Mouse (Mus musculus): ENCODE measurements around the gene Inhba.

Gene Inhba

DNA sequence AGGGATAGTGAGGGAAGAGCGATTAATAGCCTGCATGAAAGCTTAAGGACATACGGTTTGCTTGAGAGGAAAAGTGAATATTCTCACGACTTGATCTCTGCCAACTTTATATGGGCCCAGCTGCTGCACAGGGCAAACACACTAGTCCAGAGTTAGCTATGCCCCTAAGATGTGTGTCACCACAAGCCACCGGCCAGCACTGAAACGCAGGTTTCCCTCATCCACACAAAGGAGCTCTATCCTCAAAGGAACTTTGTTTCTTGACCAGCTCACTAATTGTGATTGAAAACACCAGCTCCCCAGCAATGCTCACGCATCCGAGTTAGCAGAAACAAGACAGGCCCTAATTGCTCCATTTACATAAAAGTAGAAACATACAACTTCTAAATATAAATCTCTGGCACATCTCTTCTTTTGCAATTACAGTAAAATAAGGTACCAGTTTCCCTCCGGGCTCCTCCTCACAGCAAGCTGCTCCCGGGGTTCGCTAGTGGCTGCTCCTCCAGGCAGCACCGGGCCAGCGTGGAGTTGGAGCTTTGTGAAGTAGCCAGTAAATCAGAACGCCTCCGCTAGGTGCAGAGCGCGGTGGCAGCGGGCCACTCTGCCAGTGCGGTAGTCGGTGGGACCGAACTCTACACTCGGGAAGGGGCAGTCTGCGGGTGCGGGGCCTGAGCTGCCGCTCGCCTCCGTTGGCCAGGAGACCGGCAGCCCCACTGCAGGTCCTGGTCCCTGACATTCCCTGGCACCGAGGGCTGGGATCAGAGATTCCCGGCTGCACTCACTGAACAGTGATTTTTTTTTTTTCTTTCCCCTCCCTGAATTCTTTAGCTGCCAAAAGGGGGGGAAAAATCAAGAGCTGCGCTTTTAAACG, at the start of gene Inhba:
Inhba (plus strand) TSS at position 480 of the 871 bp plus-strand sequence.
- DNase-seq (ENCODE audit: low spot score): peak; percentile 11

DNA sequence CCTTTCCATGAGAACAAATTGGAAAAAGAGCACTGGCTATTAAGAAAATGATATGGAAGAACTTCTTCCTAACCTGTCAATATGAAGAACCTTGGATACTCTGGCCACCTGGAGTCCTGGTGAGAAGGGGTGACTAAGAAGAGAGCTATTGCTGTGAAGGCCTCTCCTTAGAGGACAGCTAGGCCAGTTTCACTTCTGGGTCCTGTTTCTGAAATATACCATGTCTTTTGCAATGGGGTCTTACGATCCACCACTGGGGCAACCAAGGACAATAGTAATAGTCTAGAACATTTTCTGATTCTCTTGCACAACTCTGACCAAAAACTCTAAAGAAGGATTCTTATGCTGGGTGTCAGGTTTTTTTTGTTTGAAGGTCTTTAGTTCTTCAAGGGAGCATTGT, 35.1 kb upstream of the Inhba start:
- no peak for DNase-seq (ENCODE audit: low spot score)

DNA sequence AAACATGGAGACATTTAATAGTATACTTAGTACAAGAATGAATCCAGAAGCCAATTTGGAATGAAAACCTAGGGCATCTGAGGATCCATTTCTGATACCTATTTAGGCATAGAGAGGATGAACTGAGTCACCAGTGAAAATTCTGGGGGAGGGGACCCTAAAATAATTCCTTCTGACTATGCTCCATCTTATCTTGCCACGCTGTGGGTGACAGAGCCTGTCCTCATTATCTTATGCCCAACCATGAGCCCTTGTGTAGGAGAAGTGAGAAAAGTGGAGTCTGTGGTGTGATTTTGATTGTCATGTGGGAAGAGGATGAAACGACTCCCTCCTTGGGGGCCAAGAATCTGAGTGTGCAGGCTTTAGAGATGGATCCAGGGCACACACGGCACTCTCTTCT, 32.1 kb upstream of the Inhba start:
- no peak for DNase-seq (ENCODE audit: low spot score)

DNA sequence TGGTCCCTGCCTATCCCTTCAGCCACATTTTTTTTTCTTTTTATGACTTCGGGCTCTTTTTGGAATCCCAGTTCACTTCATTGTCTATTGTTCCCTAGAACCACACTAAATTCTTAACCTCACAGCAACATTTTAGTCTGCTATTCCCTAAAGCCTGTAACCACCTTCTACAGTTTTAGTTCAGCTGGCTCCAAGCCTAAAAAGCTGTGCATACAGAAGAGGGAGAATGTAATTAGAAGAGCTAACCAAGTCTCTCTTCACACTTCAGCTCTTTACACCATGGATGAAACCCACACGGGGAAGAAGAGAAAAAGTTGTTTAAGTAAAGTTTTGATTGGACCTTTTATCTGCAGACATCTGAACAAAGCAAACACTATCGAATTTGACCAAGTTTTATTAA, 29.6 kb upstream of the Inhba start:
- no peak for DNase-seq (ENCODE audit: low spot score)

DNA sequence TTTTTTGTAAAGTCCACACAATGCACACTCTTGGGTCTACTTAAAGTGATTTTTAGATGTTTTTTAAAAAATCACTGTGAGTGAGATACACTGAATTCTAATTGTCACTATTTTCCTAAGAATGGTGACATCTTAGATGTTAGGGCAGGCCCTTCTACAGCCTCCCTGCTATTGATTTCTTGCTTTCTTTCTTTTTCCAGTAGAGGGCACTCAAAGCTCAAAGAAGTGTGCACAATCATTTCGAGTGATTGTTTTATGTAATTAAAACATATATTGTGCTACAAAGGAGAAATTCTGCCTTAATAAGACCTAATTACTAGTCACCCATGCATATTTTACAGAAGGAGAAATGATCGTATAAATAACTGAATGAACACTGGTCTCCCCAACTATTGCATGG, 25.9 kb upstream of the Inhba start:
- DNase-seq (ENCODE audit: low spot score): no peak

DNA sequence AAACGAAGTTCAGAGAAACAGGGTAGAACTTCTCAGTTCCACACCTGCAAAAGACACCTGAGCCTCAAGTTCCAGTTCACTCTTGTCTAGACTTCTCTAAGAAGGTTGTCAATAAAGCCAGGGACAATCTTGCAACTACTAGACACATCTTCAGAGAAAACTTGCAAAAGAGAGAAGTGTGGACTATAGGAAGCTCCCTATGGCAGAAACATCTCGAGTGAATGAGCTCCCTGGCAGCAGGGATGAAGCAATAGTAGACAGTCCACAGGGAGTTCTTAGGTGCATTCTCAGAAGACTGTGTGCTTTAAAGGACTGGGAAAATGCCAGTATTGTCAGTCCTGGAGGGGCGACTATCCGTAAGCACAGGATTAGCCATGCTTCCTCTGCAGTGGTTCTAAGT, 25.5 kb upstream of the Inhba start:
- DNase-seq (ENCODE audit: low spot score): no peak

DNA sequence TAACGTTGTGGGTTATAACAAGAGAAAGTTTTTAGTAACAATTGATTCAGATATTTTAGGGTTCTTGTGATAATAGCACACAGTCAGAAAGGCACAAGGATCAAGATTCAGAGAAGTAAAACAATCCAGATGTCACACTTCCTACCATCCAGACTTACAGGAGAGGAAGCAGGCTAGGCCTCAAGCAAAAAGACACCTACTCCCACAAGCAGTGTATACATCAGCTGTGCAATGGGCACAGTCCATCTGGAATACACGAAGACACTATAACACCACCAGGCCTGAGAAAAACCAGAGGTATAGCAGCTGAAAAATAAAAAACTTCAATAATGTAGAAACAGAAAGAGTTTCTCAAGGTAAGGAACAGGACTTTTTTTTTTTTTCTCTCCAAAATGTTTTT, 16.3 kb upstream of the Inhba start:
- no peak for DNase-seq (ENCODE audit: low spot score)

DNA sequence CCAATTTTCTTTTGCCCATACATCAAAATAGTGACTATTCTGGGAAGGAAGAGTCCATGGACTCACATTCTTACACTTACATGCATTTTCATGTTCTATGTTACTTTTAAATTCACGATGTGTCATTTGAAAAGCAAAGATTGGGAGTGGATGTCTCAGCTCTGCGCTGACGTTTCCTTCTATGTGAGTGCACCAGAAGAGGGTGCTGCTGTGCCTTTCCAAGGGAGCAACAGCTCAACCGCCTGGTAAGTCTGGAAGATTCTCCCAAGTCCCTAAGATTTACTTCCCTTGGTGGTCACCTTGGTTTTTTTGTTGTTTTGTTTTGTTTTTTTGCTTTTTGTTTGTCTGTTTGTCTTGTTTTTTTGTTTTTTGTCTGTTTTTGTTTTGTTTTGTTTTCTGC, 6.1 kb upstream of the Inhba start:
- no peak for DNase-seq (ENCODE audit: low spot score)

DNA sequence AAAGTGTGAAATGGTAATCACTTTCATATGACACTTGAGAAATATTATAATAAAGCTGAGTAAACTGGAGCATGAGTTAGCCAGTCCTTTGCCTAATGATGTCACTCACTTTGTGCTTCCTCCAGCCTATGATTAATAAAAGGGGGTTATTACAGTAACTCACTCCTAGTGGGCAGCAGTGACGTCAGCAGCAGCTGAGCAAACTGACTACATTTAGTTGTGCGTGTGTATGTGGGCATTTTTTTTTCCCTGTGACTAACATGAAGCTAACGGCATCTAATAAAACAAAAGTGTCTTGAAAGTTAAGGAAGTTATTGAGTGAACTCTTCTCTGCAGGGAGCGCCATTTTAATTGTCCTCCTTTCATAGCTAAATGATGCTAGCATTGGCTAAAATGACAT, 3.9 kb upstream of the Inhba start:
- no peak for DNase-seq (ENCODE audit: low spot score)

DNA sequence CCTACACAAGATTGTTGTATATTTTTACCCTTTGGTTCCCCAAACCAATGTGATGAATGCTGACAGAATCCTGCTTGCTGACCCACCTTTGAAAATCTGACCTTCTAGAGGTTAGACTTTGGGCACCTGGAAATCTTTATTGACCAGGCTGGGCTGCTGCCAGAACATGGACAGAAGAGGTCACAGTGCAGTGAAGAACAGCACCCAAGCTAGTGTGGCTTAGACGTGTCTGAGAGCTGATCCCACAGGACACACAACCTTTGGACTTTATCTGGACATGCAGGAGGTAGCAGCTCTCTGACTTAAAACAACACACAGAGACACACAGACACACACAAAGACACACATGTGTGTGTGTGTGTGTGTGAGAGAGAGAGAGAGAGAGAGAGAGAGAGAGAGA, 3.3 kb upstream of the Inhba start:
- no peak for DNase-seq (ENCODE audit: low spot score)

DNA sequence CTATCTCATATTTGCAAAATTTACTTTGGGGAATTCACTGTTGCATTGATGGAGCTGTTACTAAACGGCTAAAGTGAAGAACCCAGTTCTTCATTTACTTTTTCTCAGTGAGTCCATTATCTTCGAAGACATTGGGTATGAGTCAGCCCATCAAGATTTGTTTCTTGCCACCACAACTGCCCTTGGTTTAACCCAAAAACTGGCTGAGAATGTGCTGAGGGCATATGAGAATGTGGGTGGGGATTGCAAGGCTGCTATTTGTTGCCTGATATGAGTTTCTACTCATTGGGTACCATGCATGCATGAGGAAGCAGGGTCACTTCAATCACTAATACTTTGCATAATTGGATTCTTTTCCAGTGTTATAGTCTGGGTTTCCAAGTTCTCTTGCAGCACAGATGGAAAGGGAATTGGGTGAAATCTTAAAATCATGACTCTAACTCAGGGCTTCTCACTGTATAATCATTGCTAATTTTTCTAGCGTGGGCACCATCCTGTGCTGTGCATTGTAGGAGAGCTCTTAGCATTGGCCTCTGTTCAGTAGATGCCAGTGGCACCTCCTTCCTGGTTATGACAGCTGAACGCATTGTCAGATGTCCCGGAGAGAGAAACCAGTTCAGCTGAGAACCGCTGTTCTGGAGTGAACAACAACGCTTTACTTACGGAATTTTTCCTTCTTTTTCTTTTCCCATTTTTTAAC, 1.7 kb upstream of the Inhba start:
- DNase-seq (ENCODE audit: low spot score): no peak

DNA sequence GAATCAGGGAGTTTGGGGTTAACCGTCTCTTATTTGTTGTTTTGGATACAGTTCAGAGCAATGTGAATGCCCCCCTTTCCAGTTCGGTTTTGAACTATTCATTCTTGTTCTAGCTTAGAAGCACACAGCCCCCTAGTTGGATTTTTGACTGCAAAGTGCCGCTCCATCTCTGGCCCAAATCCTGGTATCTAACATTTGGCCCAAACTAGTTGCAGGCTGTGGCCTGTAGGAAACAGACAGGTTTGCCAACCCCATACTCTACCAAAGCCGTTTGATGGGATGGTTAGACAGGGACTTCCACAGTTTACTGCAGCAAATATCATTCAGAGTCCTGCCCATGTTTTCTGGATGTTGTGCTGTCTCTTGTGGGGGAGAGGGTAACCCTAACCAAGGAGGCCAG, 1.1 kb upstream of the Inhba start:
- no peak for DNase-seq (ENCODE audit: low spot score)

DNA sequence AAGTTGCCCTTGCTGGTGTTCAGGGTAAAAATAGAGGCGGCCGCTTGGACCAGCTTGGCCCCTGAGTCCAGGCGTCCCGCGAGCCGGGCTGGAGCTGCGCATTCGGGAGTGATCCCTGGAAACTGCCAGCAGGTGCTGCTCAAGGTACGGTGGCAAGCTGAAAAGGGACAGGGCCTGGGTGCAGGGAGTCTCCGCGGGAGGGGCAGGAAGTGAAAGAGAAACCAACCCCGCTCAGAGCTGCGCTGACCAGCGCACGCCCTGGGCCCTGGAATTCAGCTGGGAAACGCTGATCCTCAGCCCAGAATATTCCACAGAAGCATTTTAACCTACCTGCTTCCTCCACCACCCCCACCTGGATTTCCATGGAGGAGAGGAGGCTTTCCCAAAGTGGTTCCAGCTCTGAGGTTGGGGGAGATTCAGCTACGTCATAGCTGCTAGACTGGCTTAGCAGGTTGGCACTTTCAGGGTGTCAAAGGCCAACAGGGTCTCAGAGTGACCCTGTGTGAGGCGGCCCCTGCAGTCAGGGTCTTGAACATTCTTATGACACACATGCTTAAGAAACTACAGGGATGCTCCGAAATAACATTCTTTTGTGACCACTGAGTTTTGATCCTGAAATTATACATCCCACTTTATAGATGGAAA, 714 bp downstream of the Inhba start:
- DNase-seq (ENCODE audit: low spot score): peak; percentile 71

DNA sequence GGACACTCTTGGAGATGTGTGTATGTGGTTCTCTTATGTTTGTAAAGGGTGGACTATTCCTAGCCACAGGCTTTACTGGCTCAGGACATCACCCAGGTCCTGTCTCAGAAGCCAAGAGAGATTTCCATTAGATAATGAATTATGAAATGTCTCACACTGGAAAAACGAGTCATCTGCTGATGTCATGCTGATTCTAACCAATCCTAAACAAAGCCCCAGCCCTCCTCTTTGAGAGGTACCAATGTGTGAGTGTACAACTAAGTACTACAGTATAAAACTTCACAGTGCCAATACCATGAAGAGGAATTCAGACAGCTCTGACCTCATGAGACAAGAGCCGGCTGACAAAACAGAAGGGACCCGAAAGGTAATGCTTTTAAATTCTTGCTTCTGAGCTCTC, 2.5 kb downstream of the Inhba start:
- no peak for DNase-seq (ENCODE audit: low spot score)

DNA sequence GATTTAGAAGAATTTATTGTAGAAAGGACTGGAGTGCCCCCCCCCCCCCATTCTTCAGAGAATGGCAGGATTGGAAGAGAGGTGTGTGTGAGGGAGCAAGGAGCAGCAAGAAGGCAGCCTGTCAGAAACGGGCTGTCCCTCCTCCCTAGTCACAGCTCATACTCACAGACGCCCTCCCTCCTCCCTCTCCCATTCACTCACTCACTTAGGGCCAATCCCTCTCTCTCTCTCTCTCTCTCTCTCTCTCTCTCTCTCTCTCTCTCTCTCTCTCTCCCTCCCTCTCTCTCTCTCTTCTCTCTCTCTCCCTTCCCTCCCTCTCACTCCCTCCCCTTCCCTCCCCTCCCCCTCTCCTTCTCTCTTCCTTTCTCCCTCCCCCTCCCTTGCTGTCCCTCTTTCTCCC, 4.9 kb downstream of the Inhba start:
- no peak for DNase-seq (ENCODE audit: low spot score)

DNA sequence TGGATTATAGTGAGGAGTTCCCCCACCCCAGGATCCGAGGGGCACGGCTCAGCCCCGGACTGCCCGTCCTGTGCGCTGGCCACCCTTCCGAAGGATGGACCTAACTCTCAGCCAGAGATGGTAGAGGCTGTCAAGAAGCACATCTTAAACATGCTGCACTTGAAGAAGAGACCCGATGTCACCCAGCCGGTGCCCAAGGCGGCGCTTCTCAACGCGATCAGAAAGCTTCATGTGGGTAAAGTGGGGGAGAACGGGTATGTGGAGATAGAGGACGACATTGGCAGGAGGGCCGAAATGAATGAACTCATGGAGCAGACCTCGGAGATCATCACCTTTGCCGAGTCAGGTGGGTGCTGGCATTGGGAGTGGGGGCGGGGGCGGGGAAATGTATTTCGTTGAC, 5.7 kb downstream of the Inhba start:
- no peak for DNase-seq (ENCODE audit: low spot score)

DNA sequence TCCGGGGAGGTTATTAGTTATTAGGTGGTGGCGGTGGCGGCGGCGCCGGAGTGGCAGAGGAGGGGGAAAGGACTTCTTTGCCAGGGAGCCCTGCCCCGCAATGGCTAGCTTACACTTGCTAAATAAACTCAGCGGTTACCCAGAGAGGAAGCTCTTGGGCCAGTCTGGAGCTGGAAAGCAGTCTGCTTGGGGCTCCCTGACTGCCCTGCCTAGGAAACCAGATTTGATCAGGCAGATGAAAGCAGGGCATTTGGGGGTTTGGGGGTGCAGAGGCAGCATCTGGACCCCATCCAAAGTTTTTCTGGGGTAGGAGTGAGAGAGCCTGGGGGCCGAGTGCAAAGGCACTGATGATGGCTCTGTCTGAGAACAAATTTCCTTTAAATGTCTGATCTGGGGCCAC, 6.1 kb downstream of the Inhba start:
- no peak for DNase-seq (ENCODE audit: low spot score)

DNA sequence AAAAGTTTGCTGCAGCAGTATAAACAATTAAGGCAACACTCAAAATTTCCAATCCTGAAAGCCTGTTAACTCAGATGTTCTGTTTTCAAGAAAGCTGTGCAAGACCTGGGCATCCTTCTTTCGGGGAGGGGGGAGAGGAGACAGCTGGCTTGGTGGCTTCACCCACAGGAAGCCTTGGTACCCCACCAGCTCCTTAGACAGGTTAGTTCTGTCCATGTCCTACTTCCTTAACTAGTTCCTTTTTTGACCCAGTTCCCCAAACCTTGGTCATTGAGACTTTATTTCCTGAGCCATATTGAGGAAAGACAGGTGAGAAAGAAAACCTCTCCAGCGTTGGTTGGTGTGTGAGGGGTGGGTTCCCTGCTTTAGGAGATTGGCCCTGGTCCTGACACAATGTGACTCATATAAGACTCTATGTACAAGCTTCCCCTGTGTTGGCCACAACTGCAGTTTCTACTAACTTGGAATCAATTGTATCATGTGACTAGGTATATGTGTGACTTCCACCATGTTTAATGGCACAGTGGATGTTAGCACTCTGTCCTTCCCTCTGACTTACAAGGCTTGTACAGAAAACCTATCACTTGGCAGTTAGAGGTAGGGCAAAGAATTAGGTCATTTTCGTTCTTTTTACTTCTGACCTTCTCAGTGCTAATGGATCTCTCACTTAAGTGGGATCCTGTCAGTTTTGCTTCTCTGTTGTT, 7.3 kb downstream of the Inhba start:
- DNase-seq (ENCODE audit: low spot score): no peak

DNA sequence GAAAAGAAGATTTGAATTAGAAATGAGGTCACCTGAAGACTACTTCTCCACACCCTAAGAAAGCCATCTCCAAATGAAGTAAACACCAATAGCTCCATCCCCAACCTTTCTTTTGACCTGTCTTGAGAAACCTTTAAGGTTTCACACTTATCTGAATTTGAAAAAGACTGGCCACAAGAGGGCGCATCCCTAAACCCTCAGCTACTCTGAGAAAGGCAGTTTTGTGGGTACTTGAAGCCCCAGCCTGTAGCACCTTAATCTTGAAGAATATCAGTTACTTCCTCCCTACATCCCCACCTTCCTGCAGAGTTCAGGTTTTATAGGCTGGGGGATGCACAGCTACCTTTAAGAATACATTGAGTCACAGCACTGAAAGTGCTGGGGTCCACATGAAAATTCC, 9.0 kb downstream of the Inhba start:
- no peak for DNase-seq (ENCODE audit: low spot score)

DNA sequence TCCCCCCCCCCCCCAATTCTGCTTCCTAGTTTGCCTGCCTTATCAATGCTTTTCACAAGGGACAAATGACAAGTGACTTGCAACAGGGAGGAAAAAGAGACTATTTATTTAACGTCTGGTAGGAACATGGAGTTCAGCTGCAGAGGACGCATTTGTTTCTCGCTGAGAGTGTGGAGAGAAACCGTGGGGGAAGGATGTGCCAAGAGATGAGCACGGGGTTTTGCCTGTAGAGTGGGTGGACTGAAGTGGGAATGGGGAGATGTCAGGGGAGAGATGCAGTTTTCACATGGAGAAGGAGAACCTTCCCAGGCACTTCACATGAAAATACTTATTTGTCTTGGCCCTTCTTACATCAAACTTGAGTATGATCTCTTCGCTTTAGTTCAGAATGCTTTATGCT, 9.5 kb downstream of the Inhba start:
- DNase-seq (ENCODE audit: low spot score): no peak

DNA sequence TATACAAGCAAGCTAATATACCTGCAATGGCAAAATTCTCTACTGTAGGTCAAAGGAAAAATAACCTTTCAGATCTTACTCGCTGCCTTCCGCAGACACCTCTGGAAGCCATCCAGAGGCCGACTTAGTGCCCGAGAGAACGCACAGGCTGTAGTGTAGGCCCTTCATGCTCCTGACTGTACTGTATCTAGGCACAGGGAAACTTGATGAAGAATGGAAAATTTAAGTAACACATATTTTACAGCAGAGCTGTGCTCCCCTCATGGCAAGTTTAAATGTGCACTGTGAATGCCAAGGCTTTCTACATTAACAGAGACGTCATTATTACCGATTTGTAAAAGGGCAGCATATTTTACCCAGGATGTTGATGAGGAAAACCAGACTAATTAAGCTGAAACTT, 10.2 kb downstream of the Inhba start:
- DNase-seq (ENCODE audit: low spot score): no peak

DNA sequence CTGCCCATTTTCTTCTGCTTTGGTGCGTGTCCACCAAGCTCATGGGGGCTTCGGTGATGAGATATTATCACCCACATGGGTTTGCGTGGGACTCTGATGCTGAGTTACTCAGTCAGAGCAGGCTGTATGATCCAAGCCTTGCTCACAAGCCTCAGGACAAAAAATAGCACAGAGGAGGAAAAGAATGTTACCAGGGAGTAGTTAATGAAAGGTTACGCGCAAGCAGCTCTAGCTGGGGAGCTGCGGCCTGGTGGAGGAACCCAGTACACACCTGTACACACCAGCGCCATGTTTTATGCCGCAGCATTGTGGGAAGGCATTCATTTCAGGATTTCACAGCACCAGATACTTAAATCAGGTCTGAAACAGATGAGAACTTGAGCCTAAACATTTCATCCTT, 10.9 kb downstream of the Inhba start:
- no peak for DNase-seq (ENCODE audit: low spot score)

Data from testis, postnatal 14 days (tissue).